Mouse (Mus musculus) embryo, embryonic 10 days (tissue): ENCODE results near the gene Tnxb.
A peak's percentile ranks its signal among the peaks of the same experiment; 100 is the strongest.

ENCODE experiments used
- DNase-seq: peaks from one replicate; pipeline ENCODE4 v3.0.0-alpha.2; 2015; ENCODE audit warnings: low spot score

Tnxb gene

DNA sequence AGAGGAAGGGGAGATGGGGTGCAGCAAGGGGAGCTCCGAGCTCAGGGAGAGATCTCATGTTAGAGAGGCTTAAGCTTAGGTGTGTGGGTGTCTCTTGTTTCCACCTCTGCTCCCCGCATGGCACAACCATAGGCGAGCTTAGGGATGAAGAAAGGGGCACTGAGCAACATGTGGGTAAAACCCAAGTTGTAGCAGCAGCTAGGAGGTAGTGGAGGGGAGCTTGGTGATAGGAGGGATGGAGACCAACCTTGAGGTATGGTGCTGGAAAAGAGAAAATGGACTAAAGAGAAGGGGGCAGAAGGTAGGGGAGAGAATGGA is 10.5 kb upstream of the Tnxb start:
- no peak for DNase-seq

DNA sequence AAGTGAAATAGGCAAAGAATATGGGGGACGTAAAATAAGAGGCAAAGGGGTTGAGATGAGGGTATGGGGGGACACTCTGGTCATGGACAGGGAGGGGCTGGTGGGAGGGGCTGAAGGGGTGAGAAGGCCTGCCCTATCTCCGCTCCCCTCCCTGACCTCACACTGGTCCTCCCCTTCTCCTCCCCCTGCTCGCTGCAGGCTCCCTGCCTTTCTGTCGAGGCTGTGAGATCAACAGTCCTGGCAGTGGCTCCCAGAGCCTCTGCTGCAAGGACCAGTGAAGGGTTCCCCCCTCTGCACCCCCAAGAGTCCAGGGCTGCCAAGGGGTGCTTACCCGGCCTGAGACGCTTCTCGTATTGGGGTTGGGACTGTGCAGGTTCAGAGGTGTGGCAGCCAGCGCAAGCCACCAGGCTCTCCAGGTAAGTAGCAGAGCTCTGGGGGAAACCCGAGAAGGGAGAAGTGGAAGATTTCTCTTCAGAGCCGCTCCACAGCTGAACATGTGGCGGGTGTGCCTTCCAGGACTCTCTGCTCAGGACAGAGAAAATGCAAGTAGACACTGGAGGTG is 10.0 kb upstream of the Tnxb start:
- no peak for DNase-seq

DNA sequence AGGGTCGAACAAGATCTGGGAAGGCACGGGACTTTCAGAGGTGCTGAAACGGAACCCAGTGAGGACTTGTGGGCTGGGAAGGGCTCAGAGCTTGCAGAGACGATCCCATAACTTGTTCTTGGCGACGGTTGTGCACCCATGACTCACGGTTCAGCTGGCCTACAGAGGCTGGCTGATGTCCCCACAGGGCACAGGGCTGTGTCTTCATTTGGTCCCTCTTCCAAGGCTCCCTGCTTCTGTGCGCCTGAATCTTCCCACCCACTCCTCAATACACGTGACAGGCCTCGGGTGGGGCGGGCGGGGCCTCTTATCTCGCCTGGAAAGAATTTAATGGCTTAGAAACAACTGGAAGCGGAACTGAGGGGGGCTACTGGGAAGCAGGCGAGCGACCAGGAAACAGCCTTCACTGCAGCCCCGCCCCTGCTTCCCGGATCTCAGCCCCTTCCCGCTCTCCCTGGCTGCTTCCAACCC is 9.2 kb upstream of the Tnxb start:
- DNase-seq, result no peak

DNA sequence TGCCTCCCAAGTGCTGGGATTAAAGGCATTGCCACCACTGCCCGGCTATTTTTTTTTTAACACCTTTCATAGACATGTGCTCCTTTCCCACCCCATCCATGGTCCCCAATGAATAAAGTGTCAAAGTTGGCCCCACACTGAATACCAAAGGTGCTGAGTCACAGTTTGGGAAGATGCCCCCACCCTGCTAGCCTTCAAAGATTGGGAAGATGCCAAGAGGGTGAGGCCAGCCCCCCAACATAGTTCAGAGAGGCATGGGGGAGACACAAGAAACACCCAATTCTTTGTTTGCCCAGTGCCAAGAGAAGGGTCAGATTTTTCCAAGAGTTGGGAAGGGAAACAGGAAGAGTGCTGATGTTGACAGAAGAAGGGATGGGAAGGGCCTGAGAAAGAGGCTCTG is 7.9 kb upstream of the Tnxb start:
- no peak for DNase-seq

DNA sequence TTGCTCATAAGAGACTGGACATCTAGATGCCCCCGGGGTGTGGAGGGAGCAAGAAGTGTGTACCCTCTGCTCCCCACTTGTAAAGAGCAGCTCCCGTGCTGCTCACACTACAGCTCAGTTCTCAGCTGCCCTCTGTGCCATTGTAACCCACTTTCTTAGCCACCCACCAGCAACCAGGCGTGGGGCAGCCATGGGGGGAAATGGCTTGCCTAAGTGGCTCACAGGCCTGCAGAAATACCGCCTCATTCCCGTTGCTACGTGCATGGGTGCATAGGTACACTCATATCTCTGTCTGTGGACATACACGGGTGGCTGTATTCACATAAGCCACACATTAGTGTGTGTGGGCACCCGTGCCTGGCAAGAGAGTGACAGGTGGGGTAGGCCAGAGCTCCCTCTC is 7.4 kb upstream of the Tnxb start:
- no peak for DNase-seq

DNA sequence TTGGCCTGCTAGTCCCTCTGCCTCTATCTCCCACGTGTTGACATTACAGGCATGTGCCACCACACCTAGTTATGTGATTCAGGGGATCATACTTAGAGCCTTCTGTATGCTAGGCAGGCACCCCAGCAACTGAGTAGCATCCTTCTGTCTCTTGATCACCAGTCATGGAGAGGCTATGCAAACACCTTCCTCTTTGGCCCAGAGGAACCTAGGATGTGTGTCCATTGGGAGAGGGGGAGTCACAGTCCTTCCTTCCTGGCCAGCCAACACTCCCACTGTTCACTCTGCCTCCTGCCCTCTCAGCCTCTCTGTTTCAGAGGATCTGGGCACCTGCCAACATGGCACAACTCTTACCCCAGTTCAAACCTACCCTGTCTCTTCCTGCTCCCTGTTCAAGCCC is 6.8 kb upstream of the Tnxb start:
- no peak for DNase-seq

DNA sequence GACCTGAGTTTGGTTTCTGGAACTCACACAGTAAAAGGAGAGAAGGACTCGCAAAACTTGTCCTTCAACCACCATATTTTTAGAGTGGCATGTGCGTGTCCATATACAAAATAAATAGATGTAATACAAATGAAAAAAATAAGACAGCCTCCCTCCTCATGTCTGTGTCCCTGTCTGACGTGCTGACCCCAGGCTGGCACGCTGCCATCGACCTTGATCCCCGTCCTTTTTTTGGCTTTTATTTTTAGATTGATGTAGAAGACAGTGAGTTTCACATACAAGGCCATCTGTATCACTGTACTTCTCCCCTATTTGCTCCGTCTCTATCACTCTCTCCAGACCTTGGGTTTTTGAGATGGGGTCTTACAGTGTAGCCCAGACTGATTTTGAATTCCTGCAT is 5.9 kb upstream of the Tnxb start:
- no peak for DNase-seq

DNA sequence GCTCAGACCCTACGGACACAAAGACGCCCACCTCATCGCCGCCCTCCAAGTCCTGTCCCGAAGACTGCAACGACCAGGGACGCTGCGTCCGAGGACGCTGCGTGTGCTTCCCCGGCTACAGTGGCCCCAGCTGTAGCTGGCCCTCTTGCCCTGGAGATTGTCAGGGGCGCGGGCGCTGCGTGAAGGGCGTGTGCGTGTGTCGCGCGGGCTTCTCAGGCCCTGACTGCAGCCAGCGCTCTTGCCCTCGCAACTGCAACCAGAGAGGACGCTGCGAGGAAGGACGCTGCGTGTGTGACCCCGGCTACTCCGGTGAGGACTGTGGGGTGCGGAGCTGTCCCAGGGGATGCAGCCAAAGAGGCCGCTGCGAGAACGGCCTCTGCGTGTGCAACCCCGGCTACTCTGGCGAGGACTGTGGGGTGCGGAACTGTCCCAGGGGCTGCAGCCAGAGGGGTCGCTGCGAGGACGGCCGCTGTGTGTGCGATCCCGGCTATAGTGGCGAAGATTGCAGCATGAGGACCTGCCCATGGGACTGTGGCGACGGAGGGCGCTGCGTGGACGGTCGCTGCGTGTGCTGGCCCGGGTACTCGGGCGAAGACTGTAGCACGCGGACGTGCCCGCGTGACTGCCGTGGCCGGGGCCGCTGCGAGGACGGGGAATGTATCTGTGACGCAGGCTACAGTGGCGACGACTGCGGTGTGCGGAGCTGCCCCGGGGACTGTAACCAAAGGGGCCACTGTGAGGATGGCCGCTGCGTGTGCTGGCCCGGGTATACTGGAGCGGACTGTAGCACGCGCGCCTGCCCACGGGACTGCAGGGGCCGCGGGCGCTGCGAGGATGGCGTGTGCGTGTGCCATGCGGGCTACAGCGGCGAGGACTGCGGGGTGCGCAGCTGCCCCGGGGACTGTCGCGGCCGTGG is 1.1 kb downstream of the Tnxb start:
- DNase-seq, result peak; percentile 61

DNA sequence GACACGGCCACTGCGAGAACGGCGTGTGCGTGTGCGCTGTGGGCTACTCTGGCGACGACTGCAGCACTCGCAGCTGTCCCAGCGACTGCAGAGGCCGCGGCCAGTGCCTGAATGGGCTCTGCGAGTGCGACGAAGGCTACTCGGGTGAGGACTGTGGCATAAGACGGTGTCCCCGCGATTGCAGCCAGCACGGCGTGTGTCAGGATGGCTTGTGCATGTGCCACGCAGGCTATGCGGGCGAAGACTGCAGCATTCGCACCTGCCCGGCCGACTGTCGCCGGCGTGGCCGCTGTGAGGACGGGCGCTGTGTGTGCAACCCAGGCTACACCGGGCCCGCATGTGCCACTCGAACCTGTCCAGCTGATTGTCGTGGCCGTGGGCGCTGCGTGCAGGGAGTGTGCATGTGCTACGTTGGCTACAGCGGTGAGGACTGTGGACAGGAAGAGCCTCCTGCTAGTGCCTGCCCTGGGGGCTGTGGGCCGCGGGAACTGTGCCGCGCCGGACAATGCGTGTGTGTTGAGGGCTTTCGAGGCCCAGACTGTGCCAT is 2.0 kb downstream of the Tnxb start:
- DNase-seq, result no peak

DNA sequence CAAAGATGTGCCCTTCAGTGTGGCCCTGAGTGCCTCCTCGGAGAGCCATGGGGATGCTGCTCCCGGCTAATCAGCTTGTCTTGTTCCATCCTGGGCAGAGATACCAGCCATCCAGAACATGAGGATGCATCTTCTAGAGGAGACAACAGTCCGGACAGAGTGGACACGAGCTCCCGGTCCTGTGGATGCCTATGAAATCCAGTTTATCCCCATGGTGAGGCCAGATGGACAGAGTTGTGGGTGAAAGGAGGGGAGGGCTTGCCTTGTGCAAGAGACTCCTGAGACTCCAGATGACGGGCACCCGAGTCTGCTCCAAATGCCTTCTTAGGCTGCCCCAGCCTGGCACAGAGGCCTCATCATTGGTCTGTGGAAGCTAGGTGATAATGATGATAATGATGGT is 2.8 kb downstream of the Tnxb start:
- no peak for DNase-seq

DNA sequence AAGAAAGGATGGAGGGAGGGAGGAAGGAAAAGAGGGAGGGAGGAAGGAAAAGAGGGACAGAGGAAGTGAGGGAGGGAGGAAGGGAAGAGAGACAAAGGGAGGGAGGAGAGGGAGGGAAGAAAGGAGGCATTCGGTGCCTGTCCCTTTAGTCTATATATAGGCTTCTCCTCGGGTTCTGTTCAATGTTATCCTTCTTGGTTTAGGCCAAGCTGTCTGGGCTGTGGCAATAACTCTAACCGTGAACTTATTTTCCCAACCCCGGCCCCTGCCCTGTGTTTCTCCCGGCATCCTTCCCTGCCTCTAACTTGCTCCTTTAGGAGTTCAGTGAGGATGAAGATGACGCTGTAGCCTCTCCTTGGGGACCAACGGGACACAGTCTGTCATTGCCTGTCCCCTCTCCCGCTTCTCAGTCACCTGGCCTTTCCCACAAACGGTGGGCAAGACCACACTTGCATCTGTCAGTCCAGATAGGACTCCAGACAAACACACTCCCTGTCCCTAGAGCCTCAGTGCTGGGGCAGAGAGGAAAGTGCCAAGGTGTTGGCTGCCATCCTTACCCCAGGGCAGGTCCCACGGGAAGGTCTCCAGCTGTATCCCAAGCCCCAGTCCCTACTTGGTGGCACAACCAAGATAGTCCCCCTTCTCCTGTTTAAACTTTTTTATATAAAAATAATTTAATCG is 4.3 kb downstream of the Tnxb start:
- no peak for DNase-seq

DNA sequence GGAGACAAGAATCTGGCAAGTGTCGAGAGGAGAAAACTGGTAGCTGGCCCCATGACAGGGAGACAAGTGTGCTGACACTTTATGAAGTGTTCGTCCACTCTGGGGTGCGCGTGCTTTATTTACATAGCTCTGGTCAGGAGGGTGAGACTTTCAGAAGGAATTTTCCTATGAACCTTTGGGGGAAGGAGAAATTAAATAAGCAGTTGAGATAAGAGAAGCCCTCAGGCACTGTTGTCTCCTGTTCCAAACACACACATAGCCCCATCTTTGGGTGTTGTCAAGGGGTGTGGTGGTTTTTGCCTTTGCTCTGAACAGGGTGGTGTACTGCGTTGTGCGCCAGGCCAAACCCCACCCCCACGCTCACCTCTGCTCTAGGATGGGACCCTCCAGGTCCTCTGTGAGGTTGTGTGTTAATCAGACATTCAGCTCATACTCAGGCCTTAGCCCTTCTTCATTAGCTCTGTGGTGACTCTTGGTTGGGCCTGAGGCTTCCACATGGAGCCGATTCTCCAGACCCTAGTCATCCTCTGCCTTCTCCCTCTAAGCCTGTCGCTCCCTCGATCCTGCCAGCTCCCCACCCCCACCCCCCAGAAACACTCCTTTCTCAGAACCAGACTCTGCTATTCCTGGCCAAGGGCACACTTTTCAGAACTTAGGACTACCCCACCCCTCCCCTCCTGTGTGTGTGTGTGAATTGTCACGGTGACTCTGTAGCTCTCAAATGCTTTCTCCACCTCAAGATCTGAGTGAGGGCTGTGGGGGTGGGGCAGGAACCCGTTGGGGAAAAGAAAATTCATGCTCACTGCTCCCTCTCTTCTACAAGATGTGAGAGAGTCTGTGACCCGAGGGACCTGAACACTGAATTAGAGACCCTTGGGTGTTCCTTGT is 5.1 kb downstream of the Tnxb start:
- DNase-seq, result no peak

DNA sequence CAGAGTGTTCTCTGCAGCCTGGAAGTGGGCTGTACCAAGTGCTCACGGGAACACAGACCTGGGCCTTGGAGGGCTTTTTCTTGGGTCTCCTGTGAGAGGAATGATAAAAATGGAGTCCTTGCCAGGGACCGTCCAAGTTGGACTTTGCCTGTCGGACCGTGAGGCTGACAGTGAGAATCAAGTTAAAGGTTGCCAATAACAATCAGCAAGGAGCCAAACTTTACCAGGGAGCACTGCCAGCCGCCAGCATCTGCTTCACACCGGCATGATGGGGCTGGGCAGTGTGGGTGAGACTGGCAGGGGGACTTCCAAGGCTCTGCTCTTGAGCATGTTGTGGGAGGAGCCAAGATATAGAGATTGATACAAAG is 5.7 kb downstream of the Tnxb start:
- no peak for DNase-seq

DNA sequence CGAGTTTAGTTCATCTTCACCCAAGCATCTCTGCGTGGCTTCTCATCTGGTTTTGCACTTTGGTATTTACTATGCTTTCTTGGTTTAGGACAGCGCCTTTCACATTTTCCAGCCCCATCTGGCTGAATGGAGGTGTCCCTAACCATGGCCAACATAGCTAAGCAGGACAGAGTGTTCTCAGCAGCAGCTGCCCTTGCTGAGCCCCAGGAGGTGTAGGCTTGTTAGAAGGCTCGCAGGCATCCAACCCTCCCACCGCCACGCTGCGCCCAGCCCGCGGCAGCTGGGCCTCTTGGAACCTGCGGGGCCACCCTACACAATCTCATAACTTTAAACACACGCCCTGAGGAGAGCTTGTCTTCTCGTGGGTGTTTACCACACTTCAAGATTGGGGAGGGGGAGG is 6.3 kb downstream of the Tnxb start:
- DNase-seq, result no peak

DNA sequence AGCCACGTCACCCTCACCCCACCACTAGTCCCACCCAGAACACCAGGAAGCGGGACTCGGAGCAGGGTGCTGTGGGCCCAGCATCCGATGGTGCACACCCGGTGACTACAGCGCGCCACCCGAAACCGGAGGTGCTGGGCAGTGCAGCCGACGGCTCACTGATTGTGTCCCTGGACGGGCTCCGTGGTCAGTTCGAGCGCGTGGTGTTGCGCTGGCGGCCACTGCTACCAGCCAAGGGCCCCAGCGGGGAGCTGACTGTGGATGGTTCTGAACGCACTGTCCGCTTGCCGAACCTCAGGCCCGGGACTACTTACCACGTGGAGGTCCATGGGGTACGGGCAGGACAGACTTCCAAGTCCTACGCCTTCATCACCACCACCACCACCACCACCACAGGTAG is 9.9 kb downstream of the Tnxb start:
- no peak for DNase-seq

DNA sequence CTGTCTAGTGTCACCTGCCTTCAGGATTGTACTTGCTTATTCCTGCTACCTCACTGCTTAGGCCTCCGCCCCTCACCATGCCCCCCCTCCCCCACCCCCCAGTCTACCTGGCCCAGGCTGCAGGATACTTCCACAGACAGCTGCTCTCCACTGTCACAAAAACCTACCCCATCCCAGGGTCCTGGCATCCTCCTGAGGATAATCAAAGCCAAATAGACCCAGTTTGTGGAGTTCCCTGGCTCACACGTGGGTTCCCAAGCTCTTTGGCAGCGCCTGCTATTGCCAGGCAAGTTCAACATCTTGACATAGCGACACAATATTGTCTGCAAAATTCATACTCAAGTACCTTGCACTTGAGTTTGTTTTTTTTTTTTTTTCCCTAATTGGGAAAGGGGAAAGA is 10.3 kb downstream of the Tnxb start:
- DNase-seq, result no peak

DNA sequence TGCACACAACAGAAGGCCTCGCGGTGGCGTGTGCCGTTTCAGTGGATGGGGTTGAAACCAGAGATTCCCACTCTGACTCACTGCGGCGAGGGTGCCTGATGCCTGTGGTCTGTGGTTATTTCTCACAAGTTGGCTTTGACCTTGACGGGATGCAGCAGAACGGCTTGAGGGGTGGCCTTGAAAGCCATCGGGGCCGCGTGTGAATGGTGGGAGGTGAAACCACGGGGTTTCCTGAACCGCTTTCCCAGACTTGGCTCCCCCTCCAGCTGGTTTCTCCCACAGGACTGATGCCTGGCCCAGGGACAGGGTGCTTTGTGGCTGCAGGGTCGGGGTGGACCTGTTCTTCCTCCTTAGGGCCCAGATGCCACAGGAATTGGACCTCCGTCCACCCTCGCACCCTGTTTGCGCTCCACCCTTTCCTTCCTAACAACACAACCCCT is 10.8 kb downstream of the Tnxb start:
- DNase-seq, result no peak

DNA sequence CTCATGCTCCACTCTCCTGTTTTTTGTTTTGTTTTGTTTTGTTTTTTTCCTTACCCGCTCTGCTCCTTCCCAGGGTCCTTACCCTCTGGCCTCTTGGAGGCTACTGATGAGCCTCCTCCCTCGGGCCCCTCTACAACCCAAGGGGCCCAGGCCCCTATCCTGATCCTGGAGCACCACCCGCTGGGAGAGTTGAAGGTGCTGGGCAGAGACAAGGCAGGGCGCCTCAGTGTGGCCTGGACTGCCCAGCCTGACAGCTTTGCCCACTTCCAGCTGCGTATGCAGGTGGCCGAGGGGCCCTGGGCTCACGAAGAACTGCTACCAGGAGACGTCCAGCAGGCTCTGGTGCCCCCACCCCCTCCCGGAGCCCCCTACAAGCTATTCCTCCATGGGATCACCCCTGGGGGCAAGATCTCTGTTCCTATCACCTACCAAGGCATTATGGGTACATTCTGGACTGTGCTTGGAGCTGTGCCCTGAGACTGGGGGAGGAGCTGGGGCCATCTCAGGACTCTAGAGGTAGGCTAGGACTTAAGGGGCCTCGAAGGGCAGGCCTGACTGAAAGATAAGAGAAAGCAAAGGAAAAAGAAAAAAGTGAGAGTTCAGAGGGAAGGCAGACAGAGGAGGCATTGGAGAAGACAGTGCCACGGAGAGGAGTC is 11.7 kb downstream of the Tnxb start:
- no peak for DNase-seq

DNA sequence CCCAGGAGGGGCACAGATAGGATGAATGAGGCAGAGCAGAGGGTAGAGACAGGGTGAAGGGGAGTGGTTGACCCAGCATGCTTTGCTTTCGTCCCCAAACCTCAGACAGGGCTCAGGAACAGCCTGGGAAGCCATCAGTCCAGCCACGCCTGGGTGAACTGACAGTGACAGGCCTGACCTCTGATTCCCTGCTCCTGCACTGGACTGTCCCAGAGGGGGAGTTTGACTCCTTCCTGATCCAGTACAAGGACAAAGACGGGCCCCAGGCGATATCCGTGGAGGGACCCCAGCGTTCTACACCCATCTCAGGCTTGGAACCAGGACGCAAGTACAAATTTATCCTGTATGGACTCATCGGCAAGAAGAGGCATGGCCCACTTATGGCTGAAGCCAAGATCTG is 12.8 kb downstream of the Tnxb start:
- no peak for DNase-seq

DNA sequence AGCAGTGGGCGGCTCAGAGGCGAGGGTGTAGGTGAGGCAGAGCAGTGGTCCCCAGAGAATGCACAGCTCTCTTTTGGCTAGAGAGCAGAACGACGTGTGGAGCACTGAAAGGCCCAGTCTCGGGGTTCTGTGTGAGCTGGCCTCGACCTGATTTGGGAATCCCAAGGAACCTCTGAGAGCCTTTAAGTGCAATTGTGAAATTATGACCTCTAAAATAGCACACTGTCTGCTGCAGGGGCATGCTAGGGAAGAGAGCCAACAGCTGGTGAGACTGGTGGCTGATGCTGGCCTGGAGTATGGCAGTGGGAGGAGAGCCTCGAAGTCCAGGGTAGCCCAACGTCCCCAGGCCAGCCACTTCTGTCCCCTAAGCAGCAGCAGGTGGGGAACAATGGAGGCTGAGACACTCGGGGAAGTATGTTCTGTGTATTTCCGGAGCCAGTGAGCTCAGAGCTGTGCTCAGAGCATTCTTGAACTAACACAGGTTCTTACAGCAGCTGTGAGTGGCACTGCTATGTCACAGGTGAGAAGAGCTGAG is 13.4 kb downstream of the Tnxb start:
- no peak for DNase-seq

DNA sequence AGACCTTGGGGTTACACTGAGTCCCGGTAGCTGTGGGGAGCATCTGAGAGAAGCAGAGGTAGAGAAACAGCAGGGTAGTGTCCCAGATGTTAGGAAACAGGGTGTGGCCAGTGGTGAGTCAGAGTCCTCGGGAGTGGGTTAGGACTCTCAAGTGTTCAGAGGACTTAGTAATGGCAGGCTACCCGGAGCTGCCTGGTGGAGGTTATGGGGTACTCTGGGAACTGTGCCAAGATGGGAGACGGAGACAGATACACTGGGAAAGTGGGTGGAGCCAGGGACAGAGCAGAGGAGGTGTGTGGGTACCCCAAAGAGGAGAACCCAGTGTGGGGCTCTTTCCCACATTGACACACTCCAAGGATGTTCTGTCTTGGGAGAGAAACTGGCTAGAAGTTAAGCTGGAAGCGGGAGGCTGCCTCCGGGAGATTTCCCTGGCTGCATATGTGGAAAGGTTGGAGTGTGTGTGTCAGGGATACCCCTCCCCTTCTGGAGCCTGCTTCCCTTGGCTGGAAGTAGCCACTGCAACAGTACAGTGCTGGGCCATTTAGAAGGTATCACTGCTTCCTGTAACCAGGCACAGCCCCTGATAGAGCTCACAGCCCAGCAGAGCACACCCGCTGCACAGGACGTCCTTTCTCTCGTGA is 14.0 kb downstream of the Tnxb start:
- DNase-seq, result no peak
